Mouse (Mus musculus): ENCODE measurements around the gene Tm4sf4. TPM values are rescaled to one million over a fixed set of nuclear protein-coding genes. Genes with fewer than 3 reads are reported as not detected.

The Tm4sf4 gene
- total RNA-seq, 1 experiment, result not detected

- no peak overlapping the region for H3K9ac ChIP-seq (ENCODE audit: insufficient read depth, low read depth, low read length, poor library complexity, severe bottlenecking)
- no peaks in the 10 kb centered on the region for H3K9me3 ChIP-seq (ENCODE audit: control insufficient read depth, insufficient read depth, low read depth, low read length)
- no peaks in the 10 kb centered on the region for H3K4me1 ChIP-seq (ENCODE audit: control insufficient read depth in 2 of 2, insufficient read depth in 2 of 2, low read length in 2 of 2, poor library complexity in 1 of 2)
- no peaks in the 10 kb centered on the region for H3K36me3 ChIP-seq (ENCODE audit: control insufficient read depth, insufficient read depth, low read length, poor library complexity, severe bottlenecking)
- DNase-seq (ENCODE audit: low read depth, low spot score), result no peak
- no peak overlapping the region for H3K27ac ChIP-seq (ENCODE audit: insufficient read depth, low read depth, low read length, poor library complexity, severe bottlenecking)
- in situ Hi-C loops (cut with MboI; ENCODE audit: low sequenced_read_pairs in 2 of 2, unreplicated experiment in 2 of 2), result no loop called here
- no peak overlapping the region for H3K4me3 ChIP-seq (ENCODE audit: insufficient read depth in 1 of 2, low read depth in 1 of 2, low read length in 2 of 2, poor library complexity in 1 of 2, severe bottlenecking in 1 of 2)
- TF ChIP-seq ZC3H11A (IDR thresholded peaks at IDR 0.05; ENCODE audit: borderline replicate concordance, low read depth, low read length) (no peak), MAFK (IDR thresholded peaks at IDR 0.05; ENCODE audit: insufficient read depth, low read depth, low read length) (no peak), HCFC1 (IDR thresholded peaks at IDR 0.05; ENCODE audit: borderline replicate concordance, insufficient read depth, low read length) (no peak), CHD2 (IDR thresholded peaks at IDR 0.05; ENCODE audit: low read depth, low read length) (no peak), ZNF384 (IDR thresholded peaks at IDR 0.05; ENCODE audit: low read depth, low read length) (no peak)
These were observed 4.9 kb upstream of the Tm4sf4 start for GRCm38 (mm10) chr3:57420233-57420632.

GRCm38 (mm10) chr3:57420660-57421059, 4.5 kb upstream of the Tm4sf4 start:
- H3K9me3 ChIP-seq (ENCODE audit: control insufficient read depth, insufficient read depth, low read depth, low read length), result no peaks in the 10 kb centered on the region

GRCm38 (mm10) chr3:57426351-57426750, 1.2 kb downstream of the Tm4sf4 start:
- H3K27ac ChIP-seq (ENCODE audit: insufficient read depth, low read depth, low read length, poor library complexity, severe bottlenecking), result no peak overlapping the region
- no peaks in the 10 kb centered on the region for H3K4me1 ChIP-seq (ENCODE audit: control insufficient read depth in 2 of 2, insufficient read depth in 2 of 2, low read length in 2 of 2, poor library complexity in 1 of 2)
- no peak overlapping the region for H3K9ac ChIP-seq (ENCODE audit: insufficient read depth, low read depth, low read length, poor library complexity, severe bottlenecking)
- in situ Hi-C loops (cut with MboI; ENCODE audit: low sequenced_read_pairs in 2 of 2, unreplicated experiment in 2 of 2), result no loop called here
- no peak for DNase-seq (ENCODE audit: low read depth, low spot score)
- TF ChIP-seq CHD2 (IDR thresholded peaks at IDR 0.05; ENCODE audit: low read depth, low read length) (no peak), ZNF384 (IDR thresholded peaks at IDR 0.05; ENCODE audit: low read depth, low read length) (no peak), ZC3H11A (IDR thresholded peaks at IDR 0.05; ENCODE audit: borderline replicate concordance, low read depth, low read length) (no peak), HCFC1 (IDR thresholded peaks at IDR 0.05; ENCODE audit: borderline replicate concordance, insufficient read depth, low read length) (no peak), MAFK (IDR thresholded peaks at IDR 0.05; ENCODE audit: insufficient read depth, low read depth, low read length) (no peak)
- H3K9me3 ChIP-seq (ENCODE audit: control insufficient read depth, insufficient read depth, low read depth, low read length), result no peaks in the 10 kb centered on the region
- H3K4me3 ChIP-seq (ENCODE audit: insufficient read depth in 1 of 2, low read depth in 1 of 2, low read length in 2 of 2, poor library complexity in 1 of 2, severe bottlenecking in 1 of 2), result no peak overlapping the region
- H3K36me3 ChIP-seq (ENCODE audit: control insufficient read depth, insufficient read depth, low read length, poor library complexity, severe bottlenecking), result no peaks in the 10 kb centered on the region

More at GRCm38 (mm10) chr3:57420660-57421059, 4.5 kb upstream of the Tm4sf4 start:
- TF ChIP-seq CHD2 (IDR thresholded peaks at IDR 0.05; ENCODE audit: low read depth, low read length), result no peak
- no peak for TF ChIP-seq MAFK (IDR thresholded peaks at IDR 0.05; ENCODE audit: insufficient read depth, low read depth, low read length)
- TF ChIP-seq HCFC1 (IDR thresholded peaks at IDR 0.05; ENCODE audit: borderline replicate concordance, insufficient read depth, low read length), result no peak
- TF ChIP-seq ZNF384 (IDR thresholded peaks at IDR 0.05; ENCODE audit: low read depth, low read length), result no peak
- TF ChIP-seq ZC3H11A (IDR thresholded peaks at IDR 0.05; ENCODE audit: borderline replicate concordance, low read depth, low read length), result no peak
- no peak overlapping the region for H3K9ac ChIP-seq (ENCODE audit: insufficient read depth, low read depth, low read length, poor library complexity, severe bottlenecking)
- H3K4me3 ChIP-seq (ENCODE audit: insufficient read depth in 1 of 2, low read depth in 1 of 2, low read length in 2 of 2, poor library complexity in 1 of 2, severe bottlenecking in 1 of 2), result no peak overlapping the region
- no peaks in the 10 kb centered on the region for H3K4me1 ChIP-seq (ENCODE audit: control insufficient read depth in 2 of 2, insufficient read depth in 2 of 2, low read length in 2 of 2, poor library complexity in 1 of 2)
- no peak for DNase-seq (ENCODE audit: low read depth, low spot score)
- no peak overlapping the region for H3K27ac ChIP-seq (ENCODE audit: insufficient read depth, low read depth, low read length, poor library complexity, severe bottlenecking)
- in situ Hi-C loops (cut with MboI; ENCODE audit: low sequenced_read_pairs in 2 of 2, unreplicated experiment in 2 of 2), result no loop called here
- H3K36me3 ChIP-seq (ENCODE audit: control insufficient read depth, insufficient read depth, low read length, poor library complexity, severe bottlenecking), result no peaks in the 10 kb centered on the region

- no peak for DNase-seq (ENCODE audit: low read depth, low spot score)
These were observed 3.8 kb downstream of the Tm4sf4 start for GRCm38 (mm10) chr3:57428682-57429464.

More at GRCm38 (mm10) chr3:57428682-57429464, 3.8 kb downstream of the Tm4sf4 start:
- no peak overlapping the region for H3K4me3 ChIP-seq (ENCODE audit: insufficient read depth in 1 of 2, low read depth in 1 of 2, low read length in 2 of 2, poor library complexity in 1 of 2, severe bottlenecking in 1 of 2)
- H3K36me3 ChIP-seq (ENCODE audit: control insufficient read depth, insufficient read depth, low read length, poor library complexity, severe bottlenecking), result no peaks in the 10 kb centered on the region
- H3K27ac ChIP-seq (ENCODE audit: insufficient read depth, low read depth, low read length, poor library complexity, severe bottlenecking), result no peak overlapping the region
- H3K9me3 ChIP-seq (ENCODE audit: control insufficient read depth, insufficient read depth, low read depth, low read length), result no peaks in the 10 kb centered on the region
- in situ Hi-C loops (cut with MboI; ENCODE audit: low sequenced_read_pairs in 2 of 2, unreplicated experiment in 2 of 2), result no loop called here
- no peak for TF ChIP-seq ZNF384 (IDR thresholded peaks at IDR 0.05; ENCODE audit: low read depth, low read length)
- no peak for TF ChIP-seq MAFK (IDR thresholded peaks at IDR 0.05; ENCODE audit: insufficient read depth, low read depth, low read length)
- TF ChIP-seq HCFC1 (IDR thresholded peaks at IDR 0.05; ENCODE audit: borderline replicate concordance, insufficient read depth, low read length), result no peak
- no peak for TF ChIP-seq ZC3H11A (IDR thresholded peaks at IDR 0.05; ENCODE audit: borderline replicate concordance, low read depth, low read length)
- no peaks in the 10 kb centered on the region for H3K4me1 ChIP-seq (ENCODE audit: control insufficient read depth in 2 of 2, insufficient read depth in 2 of 2, low read length in 2 of 2, poor library complexity in 1 of 2)
- H3K9ac ChIP-seq (ENCODE audit: insufficient read depth, low read depth, low read length, poor library complexity, severe bottlenecking), result no peak overlapping the region
